Mouse (Mus musculus) liver, postnatal 0 days (tissue): Measurements from ENCODE around the gene Rpf1.

Experiments used
- CTCF ChIP-seq: sonication (generic); IDR thresholded peaks from 2 replicates; pipeline ENCODE4 v1.5.1; 2016; ENCODE audit warnings: antibody characterized with exemption, low read depth
- EP300 ChIP-seq: IDR thresholded peaks from 2 replicates; pipeline ENCODE4 v1.6.1; 2016; ENCODE audit warnings: antibody characterized with exemption, low read depth, mild to moderate bottlenecking

GRCm38 (mm10) chr3:146501601-146502123 lies 19.6 kb downstream of the Rpf1 start:
- no peak for TF ChIP-seq EP300
- no peak for TF ChIP-seq CTCF
